Mouse (Mus musculus): ENCODE measurements at regions not wholly inside any gene's neighbourhood (a gene's known extent, or its start where the extent isn't known, plus 50 kb on each side); places are given as distances from the start of the nearest gene placed in this dataset.

DNA sequence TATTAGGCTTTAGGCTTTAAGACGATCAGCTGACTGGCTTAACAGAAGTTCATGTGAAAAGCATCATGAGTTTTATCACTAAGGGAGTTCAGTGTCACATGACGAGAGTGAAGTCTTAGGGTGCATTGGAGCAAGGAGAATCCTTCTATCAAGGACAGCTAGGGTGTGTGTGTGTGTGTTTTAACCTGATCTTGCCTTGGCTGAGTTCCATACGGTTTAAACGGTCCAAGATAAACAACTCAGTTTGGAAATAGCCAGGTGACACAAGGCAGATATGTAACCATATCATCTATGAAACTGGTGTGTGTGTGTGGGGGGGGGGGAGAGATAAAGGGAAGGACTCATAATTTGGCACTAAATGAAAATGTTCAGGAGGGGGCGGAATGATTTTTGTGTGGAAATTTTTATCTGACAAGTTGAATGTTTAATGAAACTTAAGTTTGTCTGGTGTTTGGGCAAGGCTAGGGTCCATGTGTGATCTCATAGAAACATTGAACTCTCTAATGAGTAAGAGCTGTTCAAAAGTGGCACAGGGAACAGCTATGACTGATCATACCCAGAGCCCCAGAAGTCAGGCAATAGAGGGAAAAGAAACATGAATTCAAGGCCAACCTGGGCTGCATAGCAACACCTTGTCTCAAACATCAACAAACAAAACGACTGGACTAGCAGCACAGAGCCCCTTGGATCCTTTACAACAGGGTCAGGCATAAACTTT lies 132.2 kb upstream of the Map3k1 start:
- no peak for DNase-seq

DNA sequence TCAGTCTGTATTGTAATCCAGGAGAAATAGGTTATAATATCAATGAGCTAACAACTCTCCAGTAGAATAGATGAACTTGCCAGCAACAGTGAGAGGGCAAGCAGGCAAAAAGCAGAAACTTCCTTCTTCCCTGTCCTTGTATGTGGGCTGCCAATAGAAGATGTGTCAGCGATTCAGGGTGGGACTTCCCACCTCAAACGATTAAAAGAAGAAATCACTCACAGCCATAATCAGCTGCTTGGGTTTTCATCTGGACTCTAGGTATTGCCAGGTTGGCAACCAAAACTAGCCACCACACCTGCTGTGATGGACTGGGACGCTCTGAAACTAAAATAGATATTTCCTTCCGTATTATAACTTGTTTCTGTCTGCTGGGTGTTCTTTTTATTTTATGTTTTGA lies 133.2 kb upstream of the Map3k1 start:
- DNase-seq: no peak

GRCm38 (mm10) chr13:111943392-111944088 lies 134.7 kb upstream of the Map3k1 start:
- DNase-seq: no peak

DNA sequence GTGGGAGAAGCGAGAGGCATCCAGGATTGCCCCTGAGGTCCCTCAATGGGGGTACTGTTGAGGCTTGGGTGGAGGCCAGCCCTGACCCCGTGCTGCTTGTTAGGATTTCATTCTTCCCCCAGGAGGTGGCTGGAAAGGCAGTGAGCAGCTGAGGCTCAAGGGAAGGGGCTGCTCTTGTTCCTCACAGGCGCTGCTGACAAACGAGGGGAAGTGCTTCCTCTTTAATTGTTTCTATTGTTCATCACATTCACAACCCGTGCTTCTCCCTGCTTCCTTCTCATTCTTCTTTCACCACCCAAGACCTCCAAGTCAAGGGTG lies 135.3 kb upstream of the Map3k1 start:
- no peak for DNase-seq

DNA sequence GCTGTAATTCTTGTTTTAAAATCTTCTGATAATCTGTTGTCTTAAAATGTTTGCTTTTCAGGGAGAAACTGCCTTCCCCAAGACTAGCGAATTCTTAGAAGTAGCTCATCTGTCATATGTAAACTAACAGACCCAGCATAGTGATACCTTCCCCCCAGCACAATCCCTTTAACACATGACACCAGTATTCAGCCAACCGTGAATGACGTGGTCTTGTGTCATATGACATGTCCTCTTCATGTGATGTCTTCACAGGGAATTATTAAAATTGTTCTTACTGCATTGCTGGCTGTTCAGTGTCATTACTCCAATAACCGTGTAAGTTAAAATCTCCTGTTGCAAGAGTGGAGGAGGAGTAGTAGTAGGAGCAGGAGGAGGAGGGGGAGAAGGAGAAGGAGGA lies 137.5 kb upstream of the Map3k1 start:
- DNase-seq: no peak

- no peak for DNase-seq
Measured at GRCm38 (mm10) chr13:111946811-111947210, 138.0 kb upstream of the Map3k1 start.

- DNase-seq: no peak
Measured at GRCm38 (mm10) chr13:111948395-111948794, 139.6 kb upstream of the Map3k1 start.

DNA sequence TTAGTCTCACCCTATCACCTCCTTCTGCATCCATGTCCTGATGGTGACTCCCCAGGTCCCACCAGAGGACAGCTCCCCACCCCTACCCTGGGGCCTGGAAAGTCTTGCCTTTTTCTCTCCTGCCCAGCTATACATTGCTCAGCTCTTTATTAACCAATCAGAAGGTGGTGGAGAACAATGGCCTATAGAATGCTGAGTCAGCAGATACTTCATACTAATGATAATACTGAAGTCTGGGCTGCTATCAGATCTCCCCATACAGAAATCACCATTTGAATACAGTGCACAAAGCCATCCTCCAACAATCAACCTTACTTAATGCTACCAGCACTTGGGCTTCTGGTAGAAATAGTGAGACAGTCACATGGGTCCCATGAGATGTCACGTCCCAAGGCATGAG lies 141.2 kb upstream of the Map3k1 start:
- no peak for DNase-seq

DNA sequence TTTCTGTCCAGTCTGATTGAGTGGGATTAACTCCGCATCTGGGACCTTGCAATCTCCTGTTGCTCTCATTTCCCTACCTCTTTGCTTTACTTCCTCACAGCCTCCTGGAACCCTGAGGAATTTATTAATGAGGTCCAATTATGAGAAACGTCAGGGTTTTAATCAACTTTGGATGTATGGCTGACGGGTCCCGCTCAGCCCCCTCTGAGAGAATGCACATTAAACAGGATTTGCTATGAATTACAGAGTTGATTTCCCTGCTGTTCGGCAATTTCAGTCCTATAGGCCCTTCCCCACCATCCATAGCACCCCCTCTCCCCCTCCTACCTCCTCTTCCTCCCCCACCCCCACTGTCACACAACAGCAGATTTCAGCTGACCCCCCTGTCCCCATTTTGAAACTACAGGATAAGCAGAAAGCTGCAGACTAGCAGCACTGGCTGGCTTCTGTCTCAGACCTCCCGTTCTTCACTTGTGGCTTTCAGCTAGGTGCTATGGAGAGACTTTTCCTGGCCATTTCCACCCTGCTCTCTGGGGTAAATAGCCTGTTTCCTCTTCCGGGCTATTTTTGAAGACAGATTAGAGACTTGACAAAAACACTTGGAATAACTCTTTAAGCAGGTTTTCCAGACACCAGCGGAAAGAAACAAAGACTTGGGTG lies 145.2 kb upstream of the Map3k1 start:
- DNase-seq: no peak

- DNase-seq: peak; percentile 50
Measured at GRCm38 (mm10) chr13:111954520-111954884, 145.7 kb upstream of the Map3k1 start.

DNA sequence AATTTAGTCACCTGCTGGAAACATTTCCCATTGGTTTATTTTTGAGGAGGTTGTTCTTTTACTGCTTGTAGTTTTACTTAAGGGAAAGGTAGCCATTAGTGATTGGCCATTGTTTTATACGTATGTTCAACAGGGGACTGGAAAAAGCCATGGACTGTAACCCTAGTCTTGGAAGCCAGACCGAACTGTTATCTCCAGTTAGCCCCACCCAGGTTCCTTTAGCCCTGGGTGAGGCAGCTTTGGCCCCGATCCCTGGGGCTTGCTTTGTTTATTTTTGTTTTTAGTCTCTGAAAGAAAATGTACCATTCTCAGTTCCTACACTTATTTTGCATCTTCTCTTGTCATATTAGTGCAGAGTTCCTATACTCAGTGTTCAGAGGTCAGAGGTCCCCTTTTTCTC lies 148.3 kb upstream of the Map3k1 start:
- no peak for DNase-seq

DNA sequence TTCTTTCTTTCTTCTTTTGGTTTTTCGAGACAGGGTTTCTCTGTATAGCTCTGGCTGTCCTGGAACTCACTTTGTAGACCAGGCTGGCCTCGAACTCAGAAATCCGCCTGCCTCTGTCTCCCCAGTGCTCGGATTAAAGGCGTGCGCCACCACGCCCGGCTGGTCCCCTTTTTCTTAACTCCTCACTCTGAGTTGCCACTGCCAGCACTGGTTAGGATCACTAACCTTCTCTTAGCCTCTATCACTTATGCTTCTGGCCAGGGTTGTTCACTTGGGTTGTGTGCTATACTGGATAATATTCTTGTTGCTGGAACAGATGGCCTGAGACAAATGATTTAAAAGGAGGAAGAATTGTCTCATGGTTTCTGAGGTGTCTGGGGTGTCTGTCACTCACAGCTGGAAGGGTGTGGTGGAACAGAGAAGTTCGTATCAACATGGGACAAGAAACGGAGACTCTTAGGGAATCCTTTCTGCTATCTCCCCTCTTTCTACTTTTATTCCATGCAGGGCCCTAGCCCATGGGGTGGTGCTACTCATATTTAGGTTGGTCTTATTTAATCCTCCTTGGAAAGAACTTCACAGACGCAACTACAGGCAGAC lies 149.0 kb upstream of the Map3k1 start:
- DNase-seq: no peak

DNA sequence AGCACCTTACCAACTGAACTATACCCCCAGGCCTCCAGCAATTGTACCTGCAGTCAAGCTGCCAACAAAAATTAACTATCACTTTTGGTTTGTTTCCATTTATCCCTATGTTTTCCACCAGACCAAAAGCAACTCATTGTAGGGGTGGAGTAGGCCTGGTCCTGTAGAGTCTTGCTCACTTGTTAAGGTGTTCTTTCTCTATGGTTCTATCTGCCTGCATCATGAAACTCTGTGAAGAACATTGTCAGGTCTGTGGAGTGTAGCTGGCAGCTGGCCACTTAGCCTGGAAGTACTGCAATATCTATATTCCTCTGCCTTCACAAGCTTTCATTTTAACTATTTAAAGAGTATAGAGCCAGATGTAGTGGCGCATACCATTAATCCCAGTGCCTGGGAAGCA lies 149.6 kb upstream of the Map3k1 start:
- DNase-seq: no peak

DNA sequence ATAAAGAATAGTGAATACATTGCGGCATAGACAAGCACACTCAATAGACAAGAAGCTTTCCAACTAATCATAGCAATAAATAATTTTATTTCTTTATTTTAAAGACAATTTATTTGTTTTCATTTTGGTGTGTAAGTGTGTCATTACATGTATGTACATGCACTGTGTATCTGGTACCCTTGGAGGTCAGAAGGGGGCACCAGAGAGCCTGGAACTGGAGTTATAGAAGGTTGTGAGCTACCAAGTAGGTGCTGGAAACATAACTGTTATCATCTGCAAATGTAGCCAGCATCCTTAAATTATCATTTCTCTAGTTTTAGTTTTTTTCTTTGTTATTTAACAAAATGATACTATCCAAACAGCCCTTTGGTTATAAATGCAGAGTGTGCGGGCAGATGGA lies 151.2 kb upstream of the Map3k1 start:
- no peak for DNase-seq

GRCm38 (mm10) chr13:111961423-111961822 lies 152.6 kb upstream of the Map3k1 start:
- peak; percentile 79 for DNase-seq

DNA sequence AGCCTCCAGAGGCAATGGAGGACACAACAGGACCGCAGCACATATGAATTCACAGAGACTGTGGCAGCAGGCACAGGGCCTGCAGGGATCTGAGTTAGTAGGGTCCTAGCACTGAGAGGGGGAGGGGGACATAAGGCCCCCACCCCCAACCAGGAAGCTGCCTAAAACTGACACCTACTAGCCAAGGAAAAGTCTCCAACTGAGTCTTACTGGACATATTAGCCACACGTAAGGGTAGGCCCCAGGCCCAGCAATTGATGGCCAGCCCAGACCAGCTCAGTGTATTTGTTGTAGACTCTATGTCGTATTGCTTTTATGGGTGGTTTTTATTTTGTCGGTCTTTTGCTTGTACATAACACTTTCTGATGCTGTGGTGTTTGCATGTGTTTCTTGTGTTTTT lies 153.4 kb upstream of the Map3k1 start:
- no peak for DNase-seq

DNA sequence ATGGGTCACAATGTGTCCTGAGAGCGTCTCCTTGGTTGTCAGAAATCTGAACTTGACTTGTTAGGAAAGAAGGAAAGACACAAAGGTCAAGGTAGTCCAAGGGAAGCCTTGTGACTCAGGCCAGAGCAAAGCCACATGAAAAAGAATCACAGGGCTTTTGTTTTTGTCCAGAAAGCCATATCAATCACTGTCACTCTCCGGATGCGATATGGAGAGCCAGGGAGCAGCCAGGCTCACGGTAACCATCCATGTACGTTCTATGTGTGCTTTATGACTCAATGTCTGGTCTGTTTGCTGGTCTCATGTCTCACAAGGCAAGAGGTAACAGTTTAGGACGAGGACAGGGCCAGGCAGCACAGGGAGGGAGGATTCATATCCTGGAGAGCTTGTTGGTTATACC lies 157.3 kb upstream of the Map3k1 start:
- DNase-seq: no peak

GRCm38 (mm10) chr13:111966627-111967026 lies 157.8 kb upstream of the Map3k1 start:
- no peak for DNase-seq

DNA sequence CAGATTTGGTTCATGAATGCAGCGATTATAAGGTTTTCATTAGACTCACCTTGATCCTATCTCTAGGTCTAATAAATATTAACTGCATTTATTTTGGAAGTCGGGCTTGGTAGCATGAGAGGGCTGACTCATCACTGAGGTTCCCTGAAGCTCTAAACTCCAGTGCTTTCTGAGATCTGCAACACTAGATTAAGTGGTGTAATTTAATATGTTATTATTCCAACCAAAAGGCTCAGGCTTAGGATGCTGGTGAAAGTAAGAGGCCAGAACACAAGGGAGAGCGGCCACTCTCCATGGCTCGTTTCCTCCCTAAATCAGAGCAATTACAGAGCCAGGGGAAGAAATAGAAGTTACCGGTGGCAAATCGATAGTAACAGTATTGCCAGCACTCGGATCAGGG lies 159.4 kb upstream of the Map3k1 start:
- no peak for DNase-seq

DNA sequence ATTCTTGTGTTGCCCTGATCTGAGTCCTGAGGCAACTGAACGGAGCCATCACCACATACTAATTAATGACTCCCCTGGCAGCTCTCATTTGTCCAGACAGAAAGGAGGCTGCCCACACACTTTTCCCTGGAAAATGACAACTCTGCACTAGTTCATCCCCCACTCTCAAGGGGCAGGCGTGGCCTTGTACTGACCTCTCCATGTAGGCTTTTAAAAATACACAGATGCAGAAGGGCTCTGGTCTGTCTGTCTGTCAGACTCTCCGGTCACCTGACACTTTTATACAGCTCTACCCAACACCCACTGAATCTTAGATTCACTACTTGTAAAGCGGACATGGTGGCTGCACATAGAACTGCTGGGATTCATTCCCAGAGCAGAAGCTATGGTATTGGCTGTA lies 165.5 kb upstream of the Map3k1 start:
- DNase-seq: no peak

- DNase-seq: no peak
Measured at GRCm38 (mm10) chr13:111975549-111975948, 166.8 kb upstream of the Map3k1 start.

GRCm38 (mm10) chr13:111977769-111978674 lies 169.2 kb upstream of the Map3k1 start:
- DNase-seq: no peak

DNA sequence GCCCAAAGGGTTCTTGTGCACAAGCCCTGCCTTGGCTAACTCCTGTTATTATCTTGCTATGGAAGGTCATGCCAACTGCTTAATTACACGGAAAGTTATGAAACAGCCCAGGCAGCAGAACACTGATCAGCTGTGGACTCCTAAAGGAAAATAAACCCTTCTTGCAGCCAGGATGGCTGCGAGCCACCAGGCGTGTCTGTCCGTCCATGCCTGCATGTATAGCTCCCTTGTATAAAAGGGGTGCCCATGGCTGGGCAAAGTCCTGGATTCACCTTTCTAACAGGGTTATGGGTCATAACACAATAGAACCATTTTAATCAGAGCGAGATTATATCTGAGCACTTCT lies 169.9 kb upstream of the Map3k1 start:
- peak; percentile 72 for DNase-seq

All from kidney, adult 11 months (tissue).